Mouse (Mus musculus) lung, postnatal 0 days (tissue): ENCODE results near the gene Cdca5.

Source experiments
- CTCF ChIP-seq: IDR thresholded peaks from 2 replicates; pipeline ENCODE4 v1.5.1; 2016; ENCODE audit warnings: antibody characterized with exemption, mild to moderate bottlenecking
- EP300 ChIP-seq: IDR thresholded peaks from 2 replicates; pipeline ENCODE4 v1.6.1; 2016; ENCODE audit warnings: antibody characterized with exemption, mild to moderate bottlenecking, control low read depth

GRCm38 (mm10) chr19:6117986-6118676 lies 33.3 kb downstream of the Cdca5 start, which contains the start of gene Sac3d1:
- TF ChIP-seq EP300, result peak; percentile 51; the same call in 1 of the 2 replicates
- TF ChIP-seq CTCF, result peak; percentile 27
